Mouse (Mus musculus): ENCODE results near the gene 1810062G17Rik. TPM values are rescaled to one million over a fixed set of nuclear protein-coding genes. Genes with fewer than 3 reads are reported as not detected.
A peak's percentile ranks its signal among the peaks of the same experiment; 100 is the strongest.

1810062G17Rik gene
- polyA plus RNA-seq, 1 experiment from 2014 or later, result 0.19 TPM

- peak within 1 kb of the TSS; percentile 60 for H3K9ac ChIP-seq
- peaks cover 9% of the 10 kb centered on the region for H3K4me1 ChIP-seq
- no peaks in the 10 kb centered on the region for H3K9me3 ChIP-seq
- peak within 1 kb of the TSS; percentile 100 for H3K4me2 ChIP-seq
- peak within 1 kb of the TSS; percentile 71 for H3K4me3 ChIP-seq
- no peaks in the 10 kb centered on the region for H3K36me3 ChIP-seq (replicated peaks)
- peak; percentile 87 for ATAC-seq (replicated peaks)
- peaks cover 14% of the 10 kb centered on the region for H3K27me3 ChIP-seq (replicated peaks)
- under 1% methylated on average over 51 of the region's 51 CpGs for WGBS
- H3K27ac ChIP-seq, result no peak within 1 kb of the TSS
These were observed 45.6 kb downstream of the 1810062G17Rik start, which contains the start of gene Gm11549 for GRCm38 (mm10) chr3:36521073-36522060. Gene Gm11549 (minus strand): TSS chr3:36521813.

GRCm38 (mm10) chr3:36522137-36522536 lies 46.4 kb downstream of the 1810062G17Rik start:
- ATAC-seq (replicated peaks), result no peak
- peak overlapping the region; percentile 100; the same call in 1 of the 2 replicates for H3K4me2 ChIP-seq
- H3K27ac ChIP-seq, result no peak overlapping the region
- H3K4me3 ChIP-seq, result no peak overlapping the region
- H3K36me3 ChIP-seq (replicated peaks), result no peaks in the 10 kb centered on the region
- WGBS, result 3% methylated on average over 4 of the region's 4 CpGs
- peaks cover 9% of the 10 kb centered on the region for H3K4me1 ChIP-seq
- H3K27me3 ChIP-seq (replicated peaks), result peaks cover 14% of the 10 kb centered on the region
- no peak overlapping the region for H3K9ac ChIP-seq
- no peaks in the 10 kb centered on the region for H3K9me3 ChIP-seq

GRCm38 (mm10) chr3:36524466-36524865 lies 48.7 kb downstream of the 1810062G17Rik start:
- H3K4me2 ChIP-seq, result no peak overlapping the region
- H3K36me3 ChIP-seq (replicated peaks), result no peaks in the 10 kb centered on the region
- no peak for ATAC-seq (replicated peaks)
- H3K27me3 ChIP-seq (replicated peaks), result peaks cover 14% of the 10 kb centered on the region
- H3K9ac ChIP-seq, result no peak overlapping the region
- peaks cover 9% of the 10 kb centered on the region for H3K4me1 ChIP-seq
- WGBS, result 80% methylated on average over 3 of the region's 3 CpGs
- H3K4me3 ChIP-seq, result no peak overlapping the region
- H3K27ac ChIP-seq, result no peak overlapping the region
- no peaks in the 10 kb centered on the region; the same call in 1 of the 2 replicates for H3K9me3 ChIP-seq

GRCm38 (mm10) chr3:36530345-36530744 lies 54.6 kb downstream of the 1810062G17Rik start:
- 87% methylated on average over 6 of the region's 6 CpGs for WGBS
- H3K27ac ChIP-seq, result no peak overlapping the region
- H3K4me3 ChIP-seq, result no peak overlapping the region
- 0 out of 2 replicates have a peak, but pooled peaks cover 2% of the 10 kb centered on the region for H3K4me1 ChIP-seq
- H3K9ac ChIP-seq, result no peak overlapping the region
- no peak for ATAC-seq (replicated peaks)
- no peaks in the 10 kb centered on the region for H3K36me3 ChIP-seq (replicated peaks)
- H3K4me2 ChIP-seq, result no peak overlapping the region
- no peaks in the 10 kb centered on the region; the same call in 1 of the 2 replicates for H3K9me3 ChIP-seq
- H3K27me3 ChIP-seq (replicated peaks), result 0 out of 2 replicates have a peak, but pooled peaks cover 3% of the 10 kb centered on the region

- Histone ChIP-seq H3K27ac (no peak overlapping the region), H3K9me3 (no peaks in the 10 kb centered on the region; the same call in 1 of the 2 replicates), H3K36me3 (replicated peaks) (no peaks in the 10 kb centered on the region), H3K4me1 (0 out of 2 replicates have a peak, but pooled peaks cover 2% of the 10 kb centered on the region), H3K27me3 (replicated peaks) (0 out of 2 replicates have a peak, but pooled peaks cover 3% of the 10 kb centered on the region), H3K4me3 (no peak overlapping the region), H3K9ac (no peak overlapping the region), H3K4me2 (no peak overlapping the region)
- WGBS, result 81% methylated on average over 5 of the region's 5 CpGs
- no peak for ATAC-seq (replicated peaks)
These were observed 55.0 kb downstream of the 1810062G17Rik start for GRCm38 (mm10) chr3:36530781-36531180.

GRCm38 (mm10) chr3:36531242-36531641 lies 55.5 kb downstream of the 1810062G17Rik start:
- 41% methylated on average over 2 of the region's 2 CpGs for WGBS
- H3K4me2 ChIP-seq, result no peak overlapping the region
- H3K4me1 ChIP-seq, result 0 out of 2 replicates have a peak, but pooled peaks cover 2% of the 10 kb centered on the region
- 0 out of 2 replicates have a peak, but pooled peaks cover 3% of the 10 kb centered on the region for H3K27me3 ChIP-seq (replicated peaks)
- H3K4me3 ChIP-seq, result no peak overlapping the region
- H3K36me3 ChIP-seq (replicated peaks), result no peaks in the 10 kb centered on the region
- H3K9me3 ChIP-seq, result no peaks in the 10 kb centered on the region; the same call in 1 of the 2 replicates
- no peak for ATAC-seq (replicated peaks)
- H3K27ac ChIP-seq, result no peak overlapping the region
- no peak overlapping the region for H3K9ac ChIP-seq

Small RNA genes lying within 50 kb of the gene (microRNA-seq; reads per million reads assigned to microRNA genes)
- not detected for gene Mir7009

Other genes with a start within 250 kb of the 1810062G17Rik start
- 68.7 and 84.1 TPM in 2 replicates for gene Anxa5, start within 50 bp of the 1810062G17Rik start, polyA plus RNA-seq (2015; fragmentation: Nextera tagmentation; extraction: Ambion mirVana)
- 0.34 and 0.39 TPM in 2 replicates for gene Gm11549, start 45.9 kb downstream of the 1810062G17Rik start, polyA plus RNA-seq (2015; fragmentation: Nextera tagmentation; extraction: Ambion mirVana)
- 79.4 and 82.0 TPM in 2 replicates for gene Exosc9, start 76.7 kb downstream of the 1810062G17Rik start, polyA plus RNA-seq (2015; fragmentation: Nextera tagmentation; extraction: Ambion mirVana)
- 28.0 and 29.7 TPM in 2 replicates for gene Ccna2, start 96.2 kb downstream of the 1810062G17Rik start, polyA plus RNA-seq (2015; fragmentation: Nextera tagmentation; extraction: Ambion mirVana)
- 22.3 and 24.9 TPM in 2 replicates for gene Bbs7, start 137.5 kb downstream of the 1810062G17Rik start, polyA plus RNA-seq (2015; fragmentation: Nextera tagmentation; extraction: Ambion mirVana)
- gene Trpc3, start 214.2 kb downstream of the 1810062G17Rik start, polyA plus RNA-seq (2015; fragmentation: Nextera tagmentation; extraction: Ambion mirVana), result 7.9 and 8.8 TPM in 2 replicates

Data from midbrain, embryonic 15.5 days (tissue).